Mouse (Mus musculus): ENCODE data around the gene Gm4450.
"Not testable (repeated sequence)": the region's sequence is repeated elsewhere in the genome, so short reads cannot be mapped to it uniquely, and the experiment has no call there.

Gene Gm4450

GRCm38 (mm10) chr3:98457026-98457425 lies at the start of gene Gm4450:
TSS of gene Gm4450 (minus strand) at chr3:98457126.
- in situ Hi-C loops (cut with MboI, MseI), result not testable (repeated sequence)

GRCm38 (mm10) chr3:98497401-98497800 lies 40.5 kb upstream of the Gm4450 start:
- in situ Hi-C loops (cut with MboI, MseI), result loop anchor here (10.0 kb wide), 1 partner anchor 53 kb away; no protein-coding TSS in a partner anchor

GRCm38 (mm10) chr3:98496762-98497161 lies 39.8 kb upstream of the Gm4450 start:
- in situ Hi-C loops (cut with MboI, MseI), result loop anchor here (10.0 kb wide), 1 partner anchor 52 kb away; no protein-coding TSS in a partner anchor

GRCm38 (mm10) chr3:98495055-98495454 lies 38.1 kb upstream of the Gm4450 start:
- in situ Hi-C loops (cut with MboI, MseI), result loop anchor here (10.0 kb wide), 1 partner anchor 50 kb away; no protein-coding TSS in a partner anchor

- in situ Hi-C loops (cut with MboI, MseI), result loop anchor here (10.0 kb wide), 1 partner anchor 49 kb away; no protein-coding TSS in a partner anchor
Observed at GRCm38 (mm10) chr3:98494184-98494583, 37.3 kb upstream of the Gm4450 start.

GRCm38 (mm10) chr3:98471499-98471898 lies 14.6 kb upstream of the Gm4450 start:
- in situ Hi-C loops (cut with MboI, MseI), result not testable (repeated sequence)

- in situ Hi-C loops (cut with MboI, MseI), result not testable (repeated sequence)
Observed at GRCm38 (mm10) chr3:98471057-98471456, 14.1 kb upstream of the Gm4450 start.

- in situ Hi-C loops (cut with MboI, MseI), result loop anchor here (5.0 kb wide), 2 partner anchors 53 to 108 kb away; no protein-coding TSS in a partner anchor
Observed at GRCm38 (mm10) chr3:98469323-98469722, 12.4 kb upstream of the Gm4450 start.

- in situ Hi-C loops (cut with MboI, MseI), result not testable (repeated sequence)
Observed at GRCm38 (mm10) chr3:98453786-98454185, 3.1 kb downstream of the Gm4450 start.

- in situ Hi-C loops (cut with MboI, MseI), result loop anchor here (5.0 to 10.0 kb wide), 4 partner anchors 51 to 212 kb away; no protein-coding TSS in a partner anchor
Observed at GRCm38 (mm10) chr3:98443924-98444323, 13.0 kb downstream of the Gm4450 start.

- in situ Hi-C loops (cut with MboI, MseI), result loop anchor here (5.0 to 10.0 kb wide), 4 partner anchors 52 to 211 kb away; no protein-coding TSS in a partner anchor
Observed at GRCm38 (mm10) chr3:98443149-98443779, 13.7 kb downstream of the Gm4450 start.

- in situ Hi-C loops (cut with MboI, MseI), result loop anchor here (5.0 to 10.0 kb wide), 4 partner anchors 53 to 210 kb away; no protein-coding TSS in a partner anchor
Observed at GRCm38 (mm10) chr3:98442245-98442644, 14.7 kb downstream of the Gm4450 start.

GRCm38 (mm10) chr3:98435030-98435429 lies 21.9 kb downstream of the Gm4450 start:
- in situ Hi-C loops (cut with MboI, MseI), result no loop called here

- in situ Hi-C loops (cut with MboI, MseI), result no loop called here
Observed at GRCm38 (mm10) chr3:98434088-98434816, 22.7 kb downstream of the Gm4450 start.

GRCm38 (mm10) chr3:98428928-98429525 lies 27.9 kb downstream of the Gm4450 start:
- in situ Hi-C loops (cut with MboI, MseI), result no loop called here

GRCm38 (mm10) chr3:98428449-98428775 lies 28.5 kb downstream of the Gm4450 start:
- in situ Hi-C loops (cut with MboI, MseI), result no loop called here

GRCm38 (mm10) chr3:98427600-98428448 lies 29.1 kb downstream of the Gm4450 start:
- in situ Hi-C loops (cut with MboI, MseI), result no loop called here

- in situ Hi-C loops (cut with MboI, MseI), result no loop called here
Observed at GRCm38 (mm10) chr3:98427260-98427599, 29.7 kb downstream of the Gm4450 start.

GRCm38 (mm10) chr3:98426749-98427148 lies 30.2 kb downstream of the Gm4450 start:
- in situ Hi-C loops (cut with MboI, MseI), result no loop called here

- in situ Hi-C loops (cut with MboI, MseI), result no loop called here
Observed at GRCm38 (mm10) chr3:98422926-98423325, 34.0 kb downstream of the Gm4450 start.

- in situ Hi-C loops (cut with MboI, MseI), result no loop called here
Observed at GRCm38 (mm10) chr3:98419786-98420070, 37.2 kb downstream of the Gm4450 start.
